Mouse (Mus musculus) kidney, postnatal 0 days (tissue): ENCODE measurements around the gene Nbl1. TPM values are rescaled to one million over a fixed set of nuclear protein-coding genes. Genes with fewer than 3 reads are reported as not detected.

Experiments used
- ATAC-seq: fragments of 200-750 bp; cut with Nextera tagmentation; replicated peaks from 2 replicates; pipeline ENCODE4 v1.8.0; 2017; ENCODE audit warnings: low read depth, moderate number of reproducible peaks, moderate TSS enrichment, moderate library complexity; ENCODE audit not compliant: low FRiP score
- DNase-seq: peaks from one replicate; pipeline ENCODE4 v3.0.0-alpha.2; 2016; ENCODE audit warnings: low spot score
- H3K27ac ChIP-seq: fragments of 300-500 bp; sonication (generic); 2 replicates; pipeline ENCODE4 v1.5.1; 2014; ENCODE audit warnings: mild to moderate bottlenecking
- H3K27me3 ChIP-seq: fragments of 300-500 bp; sonication (generic); 2 replicates; pipeline ENCODE4 v1.6.1; 2014; ENCODE audit warnings: low read length, mixed read lengths; ENCODE audit not compliant: insufficient read depth
- H3K36me3 ChIP-seq: fragments of 300-500 bp; sonication (generic); 2 replicates; pipeline ENCODE4 v1.6.1; 2014; ENCODE audit warnings: low read length, mixed read lengths; ENCODE audit not compliant: insufficient read depth
- H3K4me1 ChIP-seq: fragments of 300-500 bp; sonication (generic); replicated peaks from 2 replicates; pipeline ENCODE4 v1.6.1; 2014; ENCODE audit warnings: antibody characterized with exemption, low read length, mixed read lengths; ENCODE audit not compliant: insufficient read depth
- H3K4me2 ChIP-seq: fragments of 300-500 bp; sonication (generic); 2 replicates; pipeline ENCODE4 v1.6.1; 2014; ENCODE audit warnings: mild to moderate bottlenecking, low read length, moderate library complexity, mixed read lengths
- H3K4me3 ChIP-seq: fragments of 300-500 bp; sonication (generic); replicated peaks from 2 replicates; pipeline ENCODE4 v1.5.1; 2014; ENCODE audit warnings: low read depth, low read length
- H3K9ac ChIP-seq: fragments of 300-500 bp; sonication (generic); 2 replicates; pipeline ENCODE4 v1.6.1; 2014; ENCODE audit warnings: low read depth, low read length
- H3K9me3 ChIP-seq: fragments of 300-500 bp; sonication (generic); replicated peaks from 2 replicates; pipeline ENCODE4 v1.6.1; 2016; ENCODE audit warnings: low read length, inconsistent platforms, mixed read lengths
- CTCF ChIP-seq: IDR thresholded peaks from 2 replicates; pipeline ENCODE4 v1.5.1; 2016; ENCODE audit warnings: antibody characterized with exemption, low read depth, mild to moderate bottlenecking, moderate library complexity
- WGBS: fragments of 180-500 bp; shearing (Covaris S2); extraction: QIAGEN DNeasy Blood & Tissue Kit; methylation state at CpG from one replicate; pipeline ENCODE4 v1.1.7; 2014; 5-methylcytosine and 5-hydroxymethylcytosine counted together
- polyA plus RNA-seq: library from polyadenylated mRNA; unstranded; fragments of >200 nt; fragmentation: Nextera tagmentation; extraction: Ambion mirVana; gene quantifications from 2 replicates; pipeline ENCODE4 v1.2.1, GENCODE M21; 2015

The Nbl1 gene
- polyA plus RNA-seq, 1 experiment from 2014 or later, result 39.4 TPM

- H3K4me2 ChIP-seq, result no peak overlapping the region
- no peak overlapping the region for H3K9ac ChIP-seq
- no peak overlapping the region for H3K4me3 ChIP-seq
- H3K4me1 ChIP-seq, result peaks cover 4% of the 10 kb centered on the region
- H3K27ac ChIP-seq, result no peak overlapping the region
- WGBS, result 85% methylated on average over 1 of the region's 1 CpGs
- DNase-seq (no peak), ATAC-seq (no peak)
- no peaks in the 10 kb centered on the region for H3K9me3 ChIP-seq
- TF ChIP-seq CTCF, result no peak
- peaks cover 7% of the 10 kb centered on the region; the same call in 1 of the 2 replicates for H3K36me3 ChIP-seq
- no peaks in the 10 kb centered on the region for H3K27me3 ChIP-seq
Measured at GRCm38 (mm10) chr4:139105453-139105852, 12.7 kb upstream of the Nbl1 start.

DNA sequence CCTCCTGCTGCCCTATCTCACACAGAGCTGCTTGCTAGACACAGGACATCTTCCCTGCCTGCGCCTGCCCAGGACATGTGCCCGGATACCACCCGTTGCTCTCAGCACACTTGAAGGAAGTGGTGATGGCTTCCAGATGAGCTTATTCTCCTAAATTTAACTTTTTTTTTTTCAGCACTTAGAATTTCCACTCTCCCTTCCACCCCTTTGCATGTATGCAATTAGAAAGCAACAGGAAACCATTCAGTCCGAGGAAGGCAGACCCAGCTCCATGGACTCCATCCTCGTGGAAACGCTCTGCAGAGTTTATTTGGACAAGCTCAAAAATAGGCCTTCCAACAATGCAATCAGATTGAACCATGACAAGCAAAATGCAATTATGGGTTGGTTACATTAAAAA, 8.8 kb upstream of the Nbl1 start:
- Histone ChIP-seq H3K4me3 (no peak overlapping the region), H3K27ac (no peak overlapping the region), H3K9me3 (no peaks in the 10 kb centered on the region), H3K9ac (no peak overlapping the region), H3K4me1 (no peaks in the 10 kb centered on the region), H3K4me2 (no peak overlapping the region), H3K27me3 (no peaks in the 10 kb centered on the region), H3K36me3 (peaks cover 7% of the 10 kb centered on the region; the same call in 1 of the 2 replicates)
- DNase-seq (no peak), ATAC-seq (no peak)
- TF ChIP-seq CTCF, result no peak
- WGBS, result 82% methylated on average over 6 of the region's 6 CpGs

DNA sequence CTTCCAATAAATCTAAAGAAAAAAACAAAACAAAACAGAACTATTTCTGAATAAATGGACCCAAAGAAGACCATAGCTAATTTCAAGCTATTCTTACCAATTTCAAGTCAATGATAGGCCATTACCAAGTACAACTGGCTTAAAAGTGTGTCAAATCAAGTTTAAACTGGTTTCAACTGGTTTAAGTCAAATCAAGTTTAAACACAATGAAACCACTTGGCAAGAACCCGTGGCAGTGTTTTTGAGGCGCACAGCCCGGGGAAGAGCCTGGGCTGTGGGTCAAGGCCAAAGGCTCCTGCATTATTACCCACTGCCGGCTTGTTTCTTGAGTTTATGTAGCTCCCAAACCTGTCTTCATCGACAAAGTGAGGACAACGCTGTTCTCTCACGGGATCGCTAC, 7.5 kb upstream of the Nbl1 start:
- Histone ChIP-seq H3K9me3 (no peaks in the 10 kb centered on the region), H3K4me1 (no peaks in the 10 kb centered on the region), H3K36me3 (peaks cover 7% of the 10 kb centered on the region; the same call in 1 of the 2 replicates), H3K4me2 (no peak overlapping the region), H3K9ac (no peak overlapping the region), H3K27me3 (no peaks in the 10 kb centered on the region), H3K27ac (no peak overlapping the region), H3K4me3 (no peak overlapping the region)
- ATAC-seq, result no peak
- no peak for DNase-seq
- 91% methylated on average over 8 of the region's 8 CpGs for WGBS
- no peak for TF ChIP-seq CTCF

DNA sequence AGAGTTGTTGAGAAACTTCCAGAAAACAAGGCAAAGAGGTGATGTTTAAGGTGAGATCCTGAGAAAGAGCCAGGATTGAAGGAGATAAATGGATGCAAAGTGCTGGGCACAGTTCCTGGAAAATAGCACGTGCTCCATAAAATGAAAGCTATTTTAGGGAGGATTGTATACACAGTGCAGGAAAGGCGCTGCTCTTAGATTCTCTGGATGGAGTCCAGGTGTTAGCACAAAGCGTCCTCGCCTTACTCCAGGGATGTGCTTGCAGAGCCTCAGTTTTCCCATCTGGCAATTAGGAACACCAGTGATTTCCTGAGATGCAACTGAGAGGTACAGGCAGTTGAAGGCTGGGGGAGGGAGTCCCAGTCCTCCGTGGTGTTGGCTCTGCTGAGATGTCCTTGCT, 3.4 kb upstream of the Nbl1 start:
- 22% methylated on average over 5 of the region's 5 CpGs for WGBS

DNA sequence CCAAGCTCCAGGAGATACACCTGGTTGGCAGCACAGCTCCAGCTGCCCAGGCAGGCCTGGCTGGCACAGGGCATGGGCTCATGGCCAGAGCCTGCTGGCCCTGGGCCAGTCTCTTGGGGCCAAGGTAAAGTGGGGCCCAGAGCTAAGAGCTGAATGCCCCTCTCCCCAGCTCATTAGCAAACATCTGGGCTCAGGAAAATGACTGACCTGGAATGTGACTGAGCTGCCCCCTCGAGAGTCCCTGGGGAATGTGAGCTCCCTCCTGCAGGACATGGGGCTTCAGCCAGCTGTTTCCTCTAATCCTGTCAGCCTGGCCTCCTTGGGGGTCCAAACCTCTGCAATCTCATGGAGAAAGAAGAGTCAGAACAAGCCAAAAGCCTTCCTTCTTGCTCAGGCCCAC, 2.6 kb upstream of the Nbl1 start:
- H3K36me3 ChIP-seq, result no peaks in the 10 kb centered on the region
- TF ChIP-seq CTCF, result no peak
- no peaks in the 10 kb centered on the region for H3K27me3 ChIP-seq
- no peak overlapping the region for H3K4me2 ChIP-seq
- H3K27ac ChIP-seq, result no peak overlapping the region
- H3K9ac ChIP-seq, result no peak overlapping the region
- 17% methylated on average over 1 of the region's 1 CpGs for WGBS
- H3K4me1 ChIP-seq, result peaks cover 11% of the 10 kb centered on the region; the same call in 1 of the 2 replicates
- H3K9me3 ChIP-seq, result no peaks in the 10 kb centered on the region
- DNase-seq (peak; percentile 39), ATAC-seq (no peak)
- H3K4me3 ChIP-seq, result no peak overlapping the region

More for the DNA sequence above, 3.4 kb upstream of the Nbl1 start:
- ATAC-seq, result no peak
- TF ChIP-seq CTCF, result no peak
- peak; percentile 63 for DNase-seq
- no peak overlapping the region for H3K4me3 ChIP-seq
- no peak overlapping the region for H3K9ac ChIP-seq
- H3K27me3 ChIP-seq, result no peaks in the 10 kb centered on the region
- H3K4me1 ChIP-seq, result peaks cover 8% of the 10 kb centered on the region; the same call in 1 of the 2 replicates
- H3K36me3 ChIP-seq, result no peaks in the 10 kb centered on the region
- no peak overlapping the region for H3K4me2 ChIP-seq
- H3K27ac ChIP-seq, result no peak overlapping the region
- no peaks in the 10 kb centered on the region for H3K9me3 ChIP-seq

DNA sequence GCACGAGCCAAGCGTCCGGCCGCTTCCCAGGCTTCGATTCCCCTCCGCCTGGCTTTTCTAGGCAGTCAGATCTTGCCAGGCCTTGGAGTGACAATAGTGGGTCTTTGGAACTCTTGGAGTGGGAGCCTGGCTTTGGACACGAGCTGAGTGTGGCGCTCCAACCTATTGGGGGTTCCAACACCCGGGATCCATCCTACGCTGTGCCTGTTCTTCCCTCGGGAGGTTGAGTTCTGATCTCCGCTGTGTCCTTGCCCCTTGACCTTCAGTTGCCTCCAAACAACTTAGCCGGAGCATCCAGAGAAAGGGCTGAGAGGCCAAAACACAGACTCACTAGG, 370 bp upstream of the Nbl1 start:
- no peaks in the 10 kb centered on the region for H3K27me3 ChIP-seq
- ATAC-seq, result no peak

More for the DNA sequence above, 370 bp upstream of the Nbl1 start:
- WGBS, result 25% methylated on average over 13 of the region's 13 CpGs
- Histone ChIP-seq H3K4me3 (peak overlapping the region; percentile 67), H3K9ac (no peak overlapping the region), H3K4me2 (peak overlapping the region; percentile 98), H3K9me3 (no peaks in the 10 kb centered on the region), H3K4me1 (peaks cover 11% of the 10 kb centered on the region; the same call in 1 of the 2 replicates), H3K27ac (no peak overlapping the region), H3K36me3 (no peaks in the 10 kb centered on the region)
- DNase-seq, result no peak
- TF ChIP-seq CTCF, result no peak
